Mouse (Mus musculus) stomach, embryonic 16.5 days (tissue): Measurements from ENCODE around the gene D10Jhu81e. TPM values are rescaled to one million over a fixed set of nuclear protein-coding genes. Genes with fewer than 3 reads are reported as not detected.
"Not testable (repeated sequence)": the region's sequence is repeated elsewhere in the genome, so short reads cannot be mapped to it uniquely, and the experiment has no call there.

ENCODE experiments used
- ATAC-seq: fragments of 200-750 bp; cut with Nextera tagmentation; 2 replicates; pipeline ENCODE4 v1.8.0; 2017; ENCODE audit warnings: moderate number of reproducible peaks, moderate TSS enrichment; ENCODE audit not compliant: insufficient read depth, low FRiP score
- H3K27ac ChIP-seq: fragments of 300-500 bp; sonication (generic); 2 replicates; pipeline ENCODE4 v1.5.1; 2014; ENCODE audit warnings: low read length
- H3K27me3 ChIP-seq: fragments of 300-500 bp; sonication (generic); 2 replicates; pipeline ENCODE4 v1.6.1; 2014; ENCODE audit warnings: low read length, control low read depth, mixed read lengths; ENCODE audit not compliant: control insufficient read depth, insufficient read depth
- H3K36me3 ChIP-seq: fragments of 300-500 bp; sonication (generic); 2 replicates; pipeline ENCODE4 v1.6.1; 2014; ENCODE audit warnings: low read length; ENCODE audit not compliant: control insufficient read depth, insufficient read depth
- H3K4me1 ChIP-seq: fragments of 300-500 bp; sonication (generic); 2 replicates; pipeline ENCODE4 v1.6.1; 2014; ENCODE audit warnings: low read length, control low read depth, mixed read lengths; ENCODE audit not compliant: control insufficient read depth, insufficient read depth
- H3K4me2 ChIP-seq: fragments of 300-500 bp; sonication (generic); 2 replicates; pipeline ENCODE4 v1.6.1; 2014; ENCODE audit warnings: low read depth, low read length, mixed read lengths
- H3K4me3 ChIP-seq: fragments of 300-500 bp; sonication (generic); replicated peaks from 2 replicates; pipeline ENCODE4 v1.5.1; 2014; ENCODE audit warnings: mild to moderate bottlenecking, low read length
- H3K9ac ChIP-seq: fragments of 300-500 bp; sonication (generic); 2 replicates; pipeline ENCODE4 v1.6.1; 2014; ENCODE audit warnings: low read length
- H3K9me3 ChIP-seq: fragments of 300-500 bp; sonication (generic); replicated peaks from 2 replicates; pipeline ENCODE4 v1.6.1; 2016; ENCODE audit warnings: low read length, control low read depth; ENCODE audit not compliant: control insufficient read depth
- WGBS: fragments of 180-500 bp; shearing (Covaris S2); extraction: QIAGEN DNeasy Blood & Tissue Kit; methylation state at CpG from one replicate; pipeline ENCODE4 v1.1.7; 2014; 5-methylcytosine and 5-hydroxymethylcytosine counted together
- polyA plus RNA-seq: library from polyadenylated mRNA; unstranded; fragments of >200 nt; fragmentation: Nextera tagmentation; extraction: Ambion mirVana; gene quantifications from 2 replicates; pipeline ENCODE4 v1.2.1, GENCODE M21; 2015

Gene D10Jhu81e
- polyA plus RNA-seq: 39.5 and 46.6 TPM in 2 replicates

DNA sequence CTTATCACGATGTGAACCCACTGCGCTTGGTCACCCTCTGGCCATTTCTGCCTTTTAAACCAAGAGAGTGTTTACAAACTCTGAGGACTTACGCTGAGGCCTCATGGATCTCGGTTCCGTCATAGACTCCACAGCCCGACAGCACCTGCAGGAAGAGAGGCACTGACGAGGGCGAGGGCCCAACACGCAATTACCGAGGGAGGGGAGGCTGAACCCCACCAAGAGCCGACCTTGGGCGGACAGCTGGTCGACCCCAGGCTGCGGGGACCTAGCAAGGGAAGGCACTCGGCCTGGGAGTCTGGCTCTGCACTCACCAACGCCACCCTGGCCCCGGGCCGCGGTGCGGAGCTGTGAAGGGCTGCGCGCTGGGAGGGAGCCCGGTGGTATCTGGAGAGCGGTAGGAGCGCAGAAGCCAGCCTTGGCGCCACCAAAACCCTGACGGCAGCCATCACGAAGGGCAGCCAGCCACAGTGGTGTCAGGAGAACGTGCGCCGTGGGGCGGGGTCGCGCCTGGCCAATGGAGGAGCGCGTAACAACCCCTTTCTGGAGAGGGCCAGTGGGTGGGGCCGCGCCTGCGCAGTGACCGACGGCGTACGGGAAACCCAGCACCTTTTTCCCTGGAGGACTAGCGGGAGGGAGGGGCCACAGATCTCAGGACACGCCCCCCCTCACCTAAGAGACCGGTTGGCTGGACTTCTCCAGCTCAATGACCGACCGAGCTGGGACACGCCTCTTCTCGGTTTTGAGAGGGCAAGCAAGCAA, at the start of gene D10Jhu81e:
TSS of gene D10Jhu81e (minus strand) at position 502 of the 762 bp plus-strand sequence.
- Histone ChIP-seq H3K9me3 (no peaks in the 10 kb centered on the region), H3K27ac (peak within 1 kb of the TSS; percentile 67), H3K27me3 (no peaks in the 10 kb centered on the region), H3K4me3 (peak within 1 kb of the TSS; percentile 89), H3K9ac (peak within 1 kb of the TSS; percentile 93), H3K36me3 (peaks cover 22% of the 10 kb centered on the region), H3K4me1 (peaks cover 7% of the 10 kb centered on the region), H3K4me2 (peak within 1 kb of the TSS; percentile 92)
- peak; percentile 97 for ATAC-seq
- under 1% methylated on average over 50 of the region's 50 CpGs for WGBS

- no peaks in the 10 kb centered on the region for H3K27me3 ChIP-seq
- no peak for ATAC-seq
- no peak overlapping the region for H3K9ac ChIP-seq
- H3K4me2 ChIP-seq: no peak overlapping the region
- 86% methylated on average over 6 of the region's 6 CpGs for WGBS
- peaks cover 10% of the 10 kb centered on the region; the same call in 1 of the 2 replicates for H3K36me3 ChIP-seq
- H3K27ac ChIP-seq: no peak overlapping the region
- no peaks in the 10 kb centered on the region for H3K4me1 ChIP-seq
- no peak overlapping the region for H3K4me3 ChIP-seq
- no peaks in the 10 kb centered on the region for H3K9me3 ChIP-seq
These were observed 49.0 kb upstream of the D10Jhu81e start for GRCm38 (mm10) chr10:78218576-78218975.

- Histone ChIP-seq H3K4me1 (no peaks in the 10 kb centered on the region), H3K27me3 (no peaks in the 10 kb centered on the region), H3K4me2 (no peak overlapping the region), H3K9me3 (no peaks in the 10 kb centered on the region), H3K4me3 (no peak overlapping the region), H3K9ac (no peak overlapping the region), H3K36me3 (peaks cover 17% of the 10 kb centered on the region; the same call in 1 of the 2 replicates), H3K27ac (no peak overlapping the region)
- 73% methylated on average over 6 of the region's 6 CpGs for WGBS
- no peak for ATAC-seq
These were observed 46.9 kb upstream of the D10Jhu81e start for GRCm38 (mm10) chr10:78216376-78217083.

- H3K4me2 ChIP-seq: no peak overlapping the region
- no peak overlapping the region for H3K4me3 ChIP-seq
- H3K27me3 ChIP-seq: no peaks in the 10 kb centered on the region
- no peak for ATAC-seq
- H3K36me3 ChIP-seq: peaks cover 13% of the 10 kb centered on the region; the same call in 1 of the 2 replicates
- no peak overlapping the region for H3K27ac ChIP-seq
- 91% methylated on average over 9 of the region's 9 CpGs for WGBS
- H3K9ac ChIP-seq: no peak overlapping the region
- H3K4me1 ChIP-seq: no peaks in the 10 kb centered on the region
- no peaks in the 10 kb centered on the region for H3K9me3 ChIP-seq
These were observed 44.8 kb upstream of the D10Jhu81e start for GRCm38 (mm10) chr10:78214371-78214770.

- no peak overlapping the region for H3K9ac ChIP-seq
- no peak overlapping the region for H3K4me2 ChIP-seq
- ATAC-seq: no peak
- 70% methylated on average over 6 of the region's 6 CpGs for WGBS
- H3K36me3 ChIP-seq: peaks cover 13% of the 10 kb centered on the region; the same call in 1 of the 2 replicates
- no peaks in the 10 kb centered on the region for H3K4me1 ChIP-seq
- no peak overlapping the region for H3K4me3 ChIP-seq
- H3K27ac ChIP-seq: no peak overlapping the region
- no peaks in the 10 kb centered on the region for H3K27me3 ChIP-seq
- H3K9me3 ChIP-seq: no peaks in the 10 kb centered on the region
These were observed 41.7 kb upstream of the D10Jhu81e start for GRCm38 (mm10) chr10:78211311-78211710.

GRCm38 (mm10) chr10:78201182-78201581, 31.6 kb upstream of the D10Jhu81e start:
- H3K9ac ChIP-seq: no peak overlapping the region
- no peak overlapping the region for H3K27ac ChIP-seq
- 83% methylated on average over 4 of the region's 4 CpGs for WGBS
- no peak overlapping the region for H3K4me2 ChIP-seq
- H3K4me3 ChIP-seq: no peak overlapping the region
- no peaks in the 10 kb centered on the region for H3K4me1 ChIP-seq
- peaks cover 7% of the 10 kb centered on the region for H3K36me3 ChIP-seq
- H3K9me3 ChIP-seq: no peaks in the 10 kb centered on the region
- H3K27me3 ChIP-seq: no peaks in the 10 kb centered on the region
- no peak for ATAC-seq

GRCm38 (mm10) chr10:78192933-78193332, 23.4 kb upstream of the D10Jhu81e start:
- Histone ChIP-seq H3K4me2 (no peak overlapping the region), H3K27me3 (no peaks in the 10 kb centered on the region), H3K27ac (no peak overlapping the region), H3K36me3 (peaks cover 23% of the 10 kb centered on the region; the same call in 1 of the 2 replicates), H3K9me3 (no peaks in the 10 kb centered on the region), H3K4me1 (no peaks in the 10 kb centered on the region), H3K4me3 (no peak overlapping the region), H3K9ac (no peak overlapping the region)
- WGBS: 90% methylated on average over 5 of the region's 5 CpGs
- no peak for ATAC-seq

GRCm38 (mm10) chr10:78186076-78186475, 16.5 kb upstream of the D10Jhu81e start:
- H3K4me1 ChIP-seq: peaks cover 10% of the 10 kb centered on the region
- H3K4me3 ChIP-seq, ATAC-seq, H3K4me2 ChIP-seq, H3K9me3 ChIP-seq, H3K27me3 ChIP-seq, H3K27ac ChIP-seq, H3K9ac ChIP-seq, H3K36me3 ChIP-seq: not testable (repeated sequence)
- WGBS: 88% methylated on average over 4 of the region's 4 CpGs

GRCm38 (mm10) chr10:78185381-78185725, 15.8 kb upstream of the D10Jhu81e start:
- H3K36me3 ChIP-seq: 0 out of 2 replicates have a peak, but pooled peaks cover 8% of the 10 kb centered on the region
- WGBS: 13% methylated on average over 9 of the region's 9 CpGs
- peak overlapping the region; percentile 73 for H3K9ac ChIP-seq
- no peaks in the 10 kb centered on the region for H3K9me3 ChIP-seq
- peak; percentile 18; the same call in 1 of the 2 replicates for ATAC-seq
- peak overlapping the region; percentile 84 for H3K4me2 ChIP-seq
- H3K27ac ChIP-seq: peak overlapping the region; percentile 70
- H3K27me3 ChIP-seq: no peaks in the 10 kb centered on the region
- H3K4me3 ChIP-seq: peak overlapping the region; percentile 75
- peaks cover 10% of the 10 kb centered on the region for H3K4me1 ChIP-seq
